Mouse (Mus musculus): ENCODE measurements around the gene Olfr444. TPM values are rescaled to one million over a fixed set of nuclear protein-coding genes. Genes with fewer than 3 reads are reported as not detected.

The Olfr444 gene
- not detected in 2 replicates for polyA plus RNA-seq (2014; fragmentation: Nextera tagmentation; extraction: Ambion mirVana)

DNA sequence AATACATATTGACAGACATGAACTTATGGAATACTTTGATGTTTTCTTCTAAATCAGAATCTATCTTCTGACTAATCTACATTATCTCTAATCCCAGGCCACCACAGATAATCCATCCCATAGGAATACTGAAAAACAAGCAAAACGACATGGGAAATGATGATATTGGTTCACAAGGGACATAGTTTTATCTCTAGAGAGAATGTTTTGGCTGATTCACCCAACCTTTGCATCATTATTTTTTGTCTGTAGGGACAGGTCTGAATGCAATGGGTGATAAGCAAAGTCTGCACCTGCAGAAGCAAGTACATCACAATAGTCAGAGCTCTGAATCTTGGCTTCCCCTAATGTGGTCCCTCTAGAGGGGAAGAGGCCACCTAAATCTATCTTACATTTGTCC lies at the start of gene Olfr444:
Gene Olfr444, plus strand, starts transcription at position 301 of the 400 bp plus-strand sequence.
- WGBS = 76% methylated on average over 1 of the region's 1 CpGs
- ATAC-seq (ENCODE audit: low read depth) = no peak

DNA sequence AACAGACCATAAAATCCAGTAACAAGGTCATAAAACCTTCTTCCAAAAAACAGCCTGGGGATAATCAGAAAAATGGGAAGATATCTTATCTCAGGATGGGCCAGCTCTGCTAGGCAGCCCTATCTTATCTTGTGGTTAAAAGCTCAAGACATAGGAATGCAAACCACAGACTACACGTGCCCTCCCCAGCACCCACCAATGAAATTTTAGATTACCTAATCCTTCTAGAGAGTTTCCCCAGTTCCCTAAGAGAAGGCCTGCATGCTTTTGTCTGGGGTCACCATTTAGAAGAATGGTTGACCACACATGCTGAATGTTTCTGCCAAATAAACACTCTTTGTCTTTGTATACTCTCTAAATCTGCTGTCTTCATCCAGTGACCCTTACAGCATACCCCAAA lies 48.5 kb upstream of the Olfr444 start:
- no peak overlapping the region for H3K4me3 ChIP-seq (ENCODE audit: low read depth, low read length)
- no peaks in the 10 kb centered on the region for H3K36me3 ChIP-seq (ENCODE audit: control insufficient read depth, insufficient read depth, low read length)
- no peak for ATAC-seq (ENCODE audit: low read depth)
- H3K4me1 ChIP-seq (ENCODE audit: control insufficient read depth, insufficient read depth, low read length) = no peaks in the 10 kb centered on the region
- H3K9me3 ChIP-seq (ENCODE audit: control insufficient read depth, low read length) = no peaks in the 10 kb centered on the region
- no peaks in the 10 kb centered on the region for H3K27me3 ChIP-seq (ENCODE audit: control insufficient read depth, insufficient read depth, low read length)
- H3K4me2 ChIP-seq (ENCODE audit: low read depth, low read length) = no peak overlapping the region
- no peak overlapping the region for H3K27ac ChIP-seq (ENCODE audit: low read depth, low read length)
- no peak overlapping the region for H3K9ac ChIP-seq (replicated peaks; ENCODE audit: low read depth, low read length)
- WGBS = 38% methylated on average over 1 of the region's 1 CpGs

More for the DNA sequence above, at the start of gene Olfr444:
- Histone ChIP-seq H3K9ac (replicated peaks; ENCODE audit: low read depth, low read length) (no peak within 1 kb of the TSS), H3K4me2 (ENCODE audit: low read depth, low read length) (no peak within 1 kb of the TSS), H3K27ac (ENCODE audit: low read depth, low read length) (no peak within 1 kb of the TSS), H3K9me3 (ENCODE audit: control insufficient read depth, low read length) (no peaks in the 10 kb centered on the region), H3K4me3 (ENCODE audit: low read depth, low read length) (no peak within 1 kb of the TSS), H3K4me1 (ENCODE audit: control insufficient read depth, insufficient read depth, low read length) (no peaks in the 10 kb centered on the region), H3K36me3 (ENCODE audit: control insufficient read depth, insufficient read depth, low read length) (no peaks in the 10 kb centered on the region), H3K27me3 (ENCODE audit: control insufficient read depth, insufficient read depth, low read length) (no peaks in the 10 kb centered on the region)

DNA sequence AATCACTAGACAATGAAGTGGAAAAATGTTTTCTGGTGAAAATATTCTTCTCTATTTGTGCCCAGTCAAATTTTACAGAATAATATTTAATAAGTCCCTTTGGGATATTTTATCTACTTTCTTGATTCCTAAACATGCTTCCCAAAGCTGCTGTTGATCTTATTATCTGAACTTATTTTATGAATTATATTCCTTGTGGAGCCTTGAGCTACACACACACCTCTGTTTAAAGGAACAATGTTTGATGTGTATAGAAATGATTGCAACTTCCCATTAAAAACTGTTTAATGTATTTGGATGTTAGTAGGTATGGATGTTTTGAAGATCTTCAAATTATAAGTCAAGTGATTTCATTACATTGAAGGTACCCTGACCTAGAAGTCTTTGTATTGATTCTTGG lies 40.3 kb upstream of the Olfr444 start, which contains the start of gene Olfr447:
Gene Olfr447, plus strand, starts transcription at position 301 of the 400 bp plus-strand sequence.
- Histone ChIP-seq H3K4me1 (ENCODE audit: control insufficient read depth, insufficient read depth, low read length) (no peaks in the 10 kb centered on the region), H3K4me3 (ENCODE audit: low read depth, low read length) (no peak within 1 kb of the TSS), H3K27me3 (ENCODE audit: control insufficient read depth, insufficient read depth, low read length) (no peaks in the 10 kb centered on the region), H3K36me3 (ENCODE audit: control insufficient read depth, insufficient read depth, low read length) (no peaks in the 10 kb centered on the region), H3K9me3 (ENCODE audit: control insufficient read depth, low read length) (no peaks in the 10 kb centered on the region), H3K4me2 (ENCODE audit: low read depth, low read length) (no peak within 1 kb of the TSS), H3K27ac (ENCODE audit: low read depth, low read length) (no peak within 1 kb of the TSS), H3K9ac (replicated peaks; ENCODE audit: low read depth, low read length) (no peak within 1 kb of the TSS)
- no peak for ATAC-seq (ENCODE audit: low read depth)

DNA sequence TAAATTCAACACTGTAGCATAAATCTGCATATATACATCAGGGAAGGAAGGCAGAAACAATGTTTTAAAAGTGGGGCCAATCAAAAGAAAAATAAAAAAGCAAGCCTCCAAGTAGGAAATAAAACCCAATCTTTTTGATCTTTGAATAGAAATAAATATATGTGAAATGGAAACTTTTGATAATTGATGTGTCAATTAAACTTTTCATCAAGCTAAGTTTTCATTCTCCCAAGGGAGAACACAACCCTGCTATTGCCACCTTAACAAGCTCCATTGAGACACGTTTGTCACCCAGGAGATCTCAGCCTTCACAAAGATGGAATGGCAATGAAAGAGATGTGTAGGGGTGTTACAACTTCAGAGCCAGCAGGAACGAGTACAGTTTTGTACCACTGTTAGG lies 27.8 kb upstream of the Olfr444 start, which contains the start of gene Olfr446:
Gene Olfr446, plus strand, starts transcription at position 301 of the 400 bp plus-strand sequence.
- Histone ChIP-seq H3K36me3 (ENCODE audit: control insufficient read depth, insufficient read depth, low read length) (no peaks in the 10 kb centered on the region), H3K9ac (replicated peaks; ENCODE audit: low read depth, low read length) (no peak within 1 kb of the TSS), H3K4me1 (ENCODE audit: control insufficient read depth, insufficient read depth, low read length) (no peaks in the 10 kb centered on the region), H3K4me2 (ENCODE audit: low read depth, low read length) (no peak within 1 kb of the TSS), H3K27ac (ENCODE audit: low read depth, low read length) (no peak within 1 kb of the TSS), H3K27me3 (ENCODE audit: control insufficient read depth, insufficient read depth, low read length) (no peaks in the 10 kb centered on the region), H3K9me3 (ENCODE audit: control insufficient read depth, low read length) (no peaks in the 10 kb centered on the region), H3K4me3 (ENCODE audit: low read depth, low read length) (no peak within 1 kb of the TSS)
- 82% methylated on average over 2 of the region's 2 CpGs for WGBS
- ATAC-seq (ENCODE audit: low read depth) = no peak

DNA sequence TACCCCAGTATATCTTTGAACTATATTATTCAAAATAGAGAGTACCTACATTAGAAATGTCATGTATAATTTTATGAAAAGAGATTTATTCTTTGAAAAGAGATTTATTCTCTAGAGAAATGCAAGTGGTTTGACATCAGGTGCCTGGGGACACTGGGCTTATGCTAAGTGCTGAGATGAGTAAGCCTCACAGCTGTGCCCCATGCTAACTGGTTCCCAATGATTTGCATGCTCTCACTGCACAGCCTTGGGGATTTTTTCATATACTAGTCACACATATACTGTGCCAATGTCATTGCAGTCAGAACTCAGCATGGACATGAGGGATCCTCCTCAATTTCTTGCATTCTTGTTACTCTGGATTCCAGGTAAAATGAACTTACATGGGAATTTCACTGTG lies 31.5 kb downstream of the Olfr444 start:
- ATAC-seq (ENCODE audit: low read depth) = peak; percentile 73; the same call in 1 of the 2 replicates
- Histone ChIP-seq H3K27ac (ENCODE audit: low read depth, low read length) (no peak overlapping the region), H3K27me3 (ENCODE audit: control insufficient read depth, insufficient read depth, low read length) (no peaks in the 10 kb centered on the region), H3K36me3 (ENCODE audit: control insufficient read depth, insufficient read depth, low read length) (no peaks in the 10 kb centered on the region), H3K9me3 (ENCODE audit: control insufficient read depth, low read length) (no peaks in the 10 kb centered on the region), H3K9ac (replicated peaks; ENCODE audit: low read depth, low read length) (no peak overlapping the region), H3K4me1 (ENCODE audit: control insufficient read depth, insufficient read depth, low read length) (no peaks in the 10 kb centered on the region), H3K4me2 (ENCODE audit: low read depth, low read length) (no peak overlapping the region), H3K4me3 (ENCODE audit: low read depth, low read length) (no peak overlapping the region)

Other genes starting within 250 kb of the Olfr444 start
- gene Tcaf1, start 239.0 kb upstream of the Olfr444 start, polyA plus RNA-seq (2014; fragmentation: Nextera tagmentation; extraction: Ambion mirVana) = 224 and 238 TPM in 2 replicates
- not detected in 2 replicates for gene Olfr453, start 209.7 kb upstream of the Olfr444 start, polyA plus RNA-seq (2014; fragmentation: Nextera tagmentation; extraction: Ambion mirVana)
- gene Olfr38, start 192.7 kb upstream of the Olfr444 start, polyA plus RNA-seq (2014; fragmentation: Nextera tagmentation; extraction: Ambion mirVana) = not detected in 2 replicates
- not detected in 2 replicates for gene Olfr452, start 164.0 kb upstream of the Olfr444 start, polyA plus RNA-seq (2014; fragmentation: Nextera tagmentation; extraction: Ambion mirVana)
- gene Olfr450, start 137.1 kb upstream of the Olfr444 start, polyA plus RNA-seq (2014; fragmentation: Nextera tagmentation; extraction: Ambion mirVana) = not detected in 2 replicates
- not detected in 2 replicates for gene Olfr449, start 114.7 kb upstream of the Olfr444 start, polyA plus RNA-seq (2014; fragmentation: Nextera tagmentation; extraction: Ambion mirVana)
- gene Olfr448, start 58.6 kb upstream of the Olfr444 start, polyA plus RNA-seq (2014; fragmentation: Nextera tagmentation; extraction: Ambion mirVana) = not detected in 2 replicates
- gene Olfr447, start 40.2 kb upstream of the Olfr444 start, polyA plus RNA-seq (2014; fragmentation: Nextera tagmentation; extraction: Ambion mirVana) = not detected in 2 replicates
- not detected in 2 replicates for gene Olfr446, start 27.7 kb upstream of the Olfr444 start, polyA plus RNA-seq (2014; fragmentation: Nextera tagmentation; extraction: Ambion mirVana)
- gene Olfr441, start 157.3 kb downstream of the Olfr444 start, polyA plus RNA-seq (2014; fragmentation: Nextera tagmentation; extraction: Ambion mirVana) = not detected in 2 replicates
- gene Olfr237-ps1, start 197.5 kb downstream of the Olfr444 start, polyA plus RNA-seq (2014; fragmentation: Nextera tagmentation; extraction: Ambion mirVana) = not detected in 2 replicates
- not detected in 2 replicates for gene Olfr437, start 214.2 kb downstream of the Olfr444 start, polyA plus RNA-seq (2014; fragmentation: Nextera tagmentation; extraction: Ambion mirVana)
- not detected in 2 replicates for gene Olfr13, start 223.1 kb downstream of the Olfr444 start, polyA plus RNA-seq (2014; fragmentation: Nextera tagmentation; extraction: Ambion mirVana)
- gene Olfr435, start 248.1 kb downstream of the Olfr444 start, polyA plus RNA-seq (2014; fragmentation: Nextera tagmentation; extraction: Ambion mirVana) = not detected in 2 replicates

All from neural tube, embryonic 14.5 days (tissue).